In genomic region chr14:62936631-62937380, GRCm38 (mm10) we compare ENCODE assay signal across 24 mouse cellular contexts. TPM values are rescaled to one million over a fixed set of nuclear protein-coding genes. Genes with fewer than 3 reads are reported as not detected.
DNase-seq lines count a peak whose midpoint lies in the region; ATAC-seq and TF ChIP-seq lines count a peak whose summit lies in the region.
"Had no signal": no experiment of that assay in that cellular context is flagged by ENCODE, and none has a peak within 500 bp of the region (broad histone marks: within the 10 kb centered on the region; RNA-seq: fewer than 3 reads in every experiment).

No protein-coding gene starts in this region.

- DNase-seq in gastrocnemius, postnatal 14 days, result peak; percentile 12
- no peak for DNase-seq in gastrocnemius, postnatal 10 days
- peak; percentile 64 for DNase-seq in lung, postnatal 0 days (ENCODE audit: low spot score)
- DNase-seq in lung, postnatal 14 days, result no peak
- DNase-seq in adrenal gland, postnatal 36 days, result peak; percentile 35 to 40
- peak; percentile 62 for DNase-seq in skeletal muscle tissue, adult 2 months (ENCODE audit: low read depth, low spot score)
- DNase-seq in right cerebral cortex, postnatal 10 days (ENCODE audit: low spot score in 2 of 2), result no peak
- DNase-seq: kidney, adult 8-10 months; kidney, postnatal 14 days; lung, embryonic 14.5 days; thymus, postnatal 36 days had no signal

- ATAC-seq in lung, postnatal 0 days, result peak; percentile 26; the same call in 1 of the 2 replicates
- ATAC-seq: forebrain, embryonic 16.5 days; inflammation-experienced regulatory T-cells, adult 6 months; liver, embryonic 12.5 days had no signal

- 81% methylated on average over 6 of the region's 6 CpGs for WGBS in lung, postnatal 0 days

- no peaks in the 10 kb centered on the region for H3K4me1 ChIP-seq in lung, postnatal 0 days (ENCODE audit: insufficient read depth, low read depth, low read length)
- H3K4me1 ChIP-seq: embryonic facial prominence, embryonic 12.5 days; limb, embryonic 12.5 days; liver, embryonic 12.5 days had no signal

- no peak for TF ChIP-seq CTCF in lung, postnatal 0 days (IDR thresholded peaks at IDR 0.05)

- TF ChIP-seq EP300 in lung, postnatal 0 days (IDR thresholded peaks at IDR 0.05), result no peak

- H3K36me3 ChIP-seq in lung, postnatal 0 days (ENCODE audit: insufficient read depth, low read length), result no peaks in the 10 kb centered on the region

- no peak overlapping the region for H3K9ac ChIP-seq in lung, postnatal 0 days (replicated peaks; ENCODE audit: low read depth)
- H3K9ac ChIP-seq: embryonic facial prominence, embryonic 12.5 days; hindbrain, embryonic 13.5 days; limb, embryonic 12.5 days; liver, embryonic 12.5 days; lung, embryonic 14.5 days had no signal

- no peaks in the 10 kb centered on the region for H3K27me3 ChIP-seq in lung, postnatal 0 days (replicated peaks; ENCODE audit: insufficient read depth, low read length)
- H3K27me3 ChIP-seq: embryonic facial prominence, embryonic 12.5 days; hindbrain, embryonic 13.5 days; limb, embryonic 12.5 days; liver, embryonic 12.5 days had no signal

- H3K27ac ChIP-seq in lung, postnatal 0 days (ENCODE audit: low read length), result no peak overlapping the region
- H3K27ac ChIP-seq: embryonic facial prominence, embryonic 12.5 days; hindbrain, embryonic 13.5 days; limb, embryonic 12.5 days; liver, embryonic 12.5 days had no signal

- H3K9me3 ChIP-seq in lung, postnatal 0 days (ENCODE audit: low read length), result no peaks in the 10 kb centered on the region
- H3K9me3 ChIP-seq: embryonic facial prominence, embryonic 12.5 days; hindbrain, embryonic 13.5 days; liver, embryonic 12.5 days had no signal

- H3K4me3 ChIP-seq in lung, postnatal 0 days (ENCODE audit: low read depth, low read length), result no peak overlapping the region
- H3K4me3 ChIP-seq: embryonic facial prominence, embryonic 12.5 days; erythroblast, embryonic 14.5 days; hindbrain, embryonic 13.5 days; limb, embryonic 12.5 days; liver, embryonic 12.5 days had no signal

- H3K4me2 ChIP-seq in lung, postnatal 0 days (replicated peaks; ENCODE audit: low read depth, low read length), result no peak overlapping the region
- H3K4me2 ChIP-seq: embryonic facial prominence, embryonic 12.5 days; hindbrain, embryonic 13.5 days; limb, embryonic 12.5 days; liver, embryonic 12.5 days; lung, embryonic 14.5 days; midbrain, embryonic 11.5 days had no signal

- intact Hi-C loops in gastrocnemius, postnatal 14 days (cut with DNase I; ENCODE audit: low total_unique reads), result loop anchor here (10.0 kb wide), 1 partner anchor 52 kb away; no protein-coding TSS in a partner anchor

RNA-seq across cellular contexts. Expression of gene Defb48, which starts 47.5 kb away (rescaled TPM):
- total RNA-seq in gastrocnemius, postnatal 14 days (2021), result not detected
- not detected for total RNA-seq in gastrocnemius, postnatal 10 days (2021)
- polyA plus RNA-seq in lung, postnatal 0 days (2015; fragmentation: Nextera tagmentation; extraction: Ambion mirVana), result not detected in 2 replicates
- not detected for total RNA-seq in adrenal gland, postnatal 36 days (2021)
- total RNA-seq: left cerebral cortex, adult 8-10 months had no signal
- polyA plus RNA-seq: brain, embryonic 14.5 days; embryonic facial prominence, embryonic 12.5 days; erythroblast, embryonic 14.5 days; forebrain, embryonic 16.5 days; heart, embryonic 16.5 days; hindbrain, embryonic 13.5 days; inflammation-experienced regulatory T-cells, adult 6 months; limb, embryonic 12.5 days; liver, embryonic 12.5 days; lung, embryonic 14.5 days; midbrain, embryonic 11.5 days; neural tube, embryonic 11.5 days; small intestine, adult 2 months had no signal

Comparison
In these comparisons a context has a peak if more than half of its experiments do, and no peak if none do; other contexts are left out.
1. DNase-seq: peak in gastrocnemius, postnatal 14 days (single experiment), lung, postnatal 0 days (single experiment), adrenal gland, postnatal 36 days (2 of 2) and skeletal muscle tissue, adult 2 months (single experiment); none in gastrocnemius, postnatal 10 days (single experiment), lung, postnatal 14 days (single experiment) and right cerebral cortex, postnatal 10 days (0 of 2).